Mouse (Mus musculus): ENCODE data around the gene Cramp1l.
A peak's percentile ranks its signal among the peaks of the same experiment; 100 is the strongest.

Gene Cramp1l

GRCm38 (mm10) chr17:25015655-25016291 is at the start of gene Cramp1l, which contains the start of gene Ift140:
TSS of gene Cramp1l (minus strand) at chr17:25015788.
TSS of gene Ift140 (plus strand) at chr17:25016085.
- peak; percentile 92 for DNase-seq (ENCODE audit: extremely low spot score, low read depth, low spot score)

- DNase-seq (ENCODE audit: extremely low spot score, low read depth, low spot score): no peak
Observed at GRCm38 (mm10) chr17:25065189-25065588, 49.6 kb upstream of the Cramp1l start.

DNA sequence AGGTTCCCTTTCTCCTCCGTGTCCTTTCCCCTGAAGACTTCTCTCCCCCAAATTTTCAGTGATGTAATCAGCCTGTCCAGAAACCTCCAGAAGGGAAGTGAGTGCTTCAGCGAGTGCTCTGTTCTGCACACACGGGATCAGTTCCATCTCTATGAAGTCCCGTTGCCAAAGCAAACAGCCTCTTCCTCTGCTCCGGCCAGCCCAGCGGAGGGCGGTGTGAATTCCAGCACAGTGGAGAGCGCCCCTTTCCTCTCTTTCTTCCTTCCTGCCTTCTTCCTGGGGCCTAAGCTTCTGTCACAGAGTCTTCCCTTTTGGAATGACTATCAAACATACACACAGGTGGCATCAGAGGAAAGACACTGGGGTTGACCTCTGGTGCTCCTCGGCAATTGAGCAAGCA is 48.8 kb upstream of the Cramp1l start:
- DNase-seq (ENCODE audit: extremely low spot score, low read depth, low spot score): no peak

DNA sequence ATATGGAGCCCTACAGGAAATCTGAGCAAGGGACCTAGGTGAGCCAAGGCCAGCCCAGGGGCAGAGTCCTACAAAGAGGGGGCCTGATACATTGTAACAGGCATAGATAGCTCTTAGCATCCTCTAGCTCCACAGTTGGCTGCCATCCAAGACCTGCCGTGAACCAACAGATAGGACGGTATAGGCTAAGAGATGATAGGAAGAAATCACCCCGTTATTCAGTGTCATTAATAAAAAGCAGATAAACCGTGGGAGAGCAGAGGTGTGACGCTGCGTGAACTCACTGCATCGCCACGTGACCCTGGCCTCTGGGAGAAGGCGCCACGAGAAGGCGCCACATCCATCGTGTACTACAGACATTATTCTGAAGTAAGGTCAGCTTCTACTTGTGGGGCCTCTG is 48.3 kb upstream of the Cramp1l start:
- DNase-seq (ENCODE audit: extremely low spot score, low read depth, low spot score): no peak

GRCm38 (mm10) chr17:25063261-25063660 is 47.7 kb upstream of the Cramp1l start:
- no peak for DNase-seq (ENCODE audit: extremely low spot score, low read depth, low spot score)

GRCm38 (mm10) chr17:25057041-25057440 is 41.5 kb upstream of the Cramp1l start:
- no peak for DNase-seq (ENCODE audit: extremely low spot score, low read depth, low spot score)

DNA sequence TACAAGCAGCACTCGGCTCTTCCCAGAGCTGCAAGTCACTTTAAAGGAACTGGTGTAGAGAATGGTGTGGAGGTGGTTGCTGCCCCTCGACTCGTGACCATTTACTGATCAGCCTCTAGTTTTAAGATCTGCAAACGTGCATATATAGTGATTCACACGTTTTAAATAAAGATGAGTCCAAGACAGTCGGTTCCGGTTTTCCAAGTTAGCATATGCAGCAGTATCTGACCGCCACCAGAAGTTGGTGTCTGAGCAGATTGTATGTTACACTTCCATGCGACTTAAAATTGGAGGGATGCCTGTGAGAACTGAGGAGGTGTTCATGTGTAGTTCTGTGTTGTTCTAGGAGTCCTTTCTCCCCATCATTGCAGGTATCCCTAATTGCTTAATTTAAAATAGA is 37.7 kb upstream of the Cramp1l start:
- no peak for DNase-seq (ENCODE audit: extremely low spot score, low read depth, low spot score)

DNA sequence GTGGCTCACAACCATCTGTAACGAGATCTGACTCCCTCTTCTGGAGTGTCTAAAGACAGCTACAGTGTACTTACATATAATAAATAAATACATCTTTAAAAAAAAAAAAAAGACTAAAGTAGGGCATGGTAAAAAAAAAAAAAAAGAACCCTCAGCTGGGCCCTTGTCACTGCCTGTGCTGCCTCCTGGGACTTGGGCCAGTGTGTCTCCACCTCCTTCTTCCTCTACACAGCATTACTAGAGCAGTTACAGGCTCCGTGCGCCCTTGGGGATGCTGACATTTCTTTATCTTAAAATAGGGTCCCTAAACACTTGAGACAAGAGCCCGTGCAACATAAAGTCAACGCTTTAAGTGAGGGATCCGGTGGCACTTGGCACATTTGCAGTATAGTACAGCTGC is 31.6 kb upstream of the Cramp1l start:
- no peak for DNase-seq (ENCODE audit: extremely low spot score, low read depth, low spot score)

- no peak for DNase-seq (ENCODE audit: extremely low spot score, low read depth, low spot score)
Observed at GRCm38 (mm10) chr17:25045281-25045680, 29.7 kb upstream of the Cramp1l start.

GRCm38 (mm10) chr17:25044879-25045278 is 29.3 kb upstream of the Cramp1l start:
- no peak for DNase-seq (ENCODE audit: extremely low spot score, low read depth, low spot score)

DNA sequence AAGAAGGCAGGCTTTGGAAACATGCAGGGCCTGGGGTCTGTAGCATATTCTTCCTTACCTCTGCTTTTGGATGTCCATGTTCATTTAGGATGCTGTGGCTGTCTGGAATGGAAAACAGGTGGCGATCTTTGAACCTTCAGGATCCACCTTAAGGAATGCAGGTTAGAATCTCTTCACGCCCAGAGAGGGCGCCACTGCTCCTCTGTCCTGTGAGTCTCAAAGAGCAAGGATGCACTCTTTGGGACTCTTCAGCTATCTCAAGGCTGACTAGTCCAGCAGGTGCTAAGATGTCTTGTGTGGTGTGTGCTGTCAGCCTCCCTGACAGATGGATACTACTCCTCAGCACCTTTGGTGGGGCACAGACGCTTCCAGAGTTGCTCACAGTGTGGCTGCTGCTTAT is 20.6 kb upstream of the Cramp1l start:
- no peak for DNase-seq (ENCODE audit: extremely low spot score, low read depth, low spot score)

- no peak for DNase-seq (ENCODE audit: extremely low spot score, low read depth, low spot score)
Observed at GRCm38 (mm10) chr17:25016292-25017132, 924 bp upstream of the Cramp1l start.

DNA sequence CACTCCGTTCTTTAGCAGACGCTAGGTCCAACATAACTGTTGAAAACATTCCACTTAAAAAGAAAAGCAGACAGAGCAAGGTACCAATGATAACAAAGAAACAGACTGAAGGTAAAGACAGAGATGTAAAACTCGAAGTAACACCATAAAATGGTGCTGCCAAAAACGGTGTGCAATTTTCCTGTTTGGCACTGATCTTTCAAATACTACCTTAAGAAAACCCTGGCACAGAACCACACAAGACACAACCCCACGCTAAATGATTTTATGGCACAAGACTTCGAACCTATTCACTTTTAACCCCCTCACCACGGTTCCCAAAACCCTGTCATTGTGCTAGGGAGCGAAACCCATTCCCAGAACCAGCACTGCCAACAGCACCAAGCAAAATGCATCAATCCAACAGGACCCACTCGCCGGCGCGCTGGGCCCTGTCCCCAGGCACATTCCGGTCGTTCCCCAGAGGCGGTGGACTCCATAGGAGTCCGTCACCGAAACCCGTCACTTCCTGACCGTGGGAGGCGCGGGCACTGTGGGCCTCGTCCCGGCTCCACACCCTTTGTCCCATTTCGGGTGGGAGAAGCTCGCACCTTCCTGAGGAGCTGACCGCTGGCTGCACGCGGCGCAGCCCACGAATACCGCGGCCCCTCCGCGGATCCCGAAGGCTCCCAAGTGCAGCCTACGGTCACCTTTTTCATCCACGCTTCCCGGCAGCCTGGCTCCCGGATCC is 582 bp downstream of the Cramp1l start:
- no peak for DNase-seq (ENCODE audit: extremely low spot score, low read depth, low spot score)

DNA sequence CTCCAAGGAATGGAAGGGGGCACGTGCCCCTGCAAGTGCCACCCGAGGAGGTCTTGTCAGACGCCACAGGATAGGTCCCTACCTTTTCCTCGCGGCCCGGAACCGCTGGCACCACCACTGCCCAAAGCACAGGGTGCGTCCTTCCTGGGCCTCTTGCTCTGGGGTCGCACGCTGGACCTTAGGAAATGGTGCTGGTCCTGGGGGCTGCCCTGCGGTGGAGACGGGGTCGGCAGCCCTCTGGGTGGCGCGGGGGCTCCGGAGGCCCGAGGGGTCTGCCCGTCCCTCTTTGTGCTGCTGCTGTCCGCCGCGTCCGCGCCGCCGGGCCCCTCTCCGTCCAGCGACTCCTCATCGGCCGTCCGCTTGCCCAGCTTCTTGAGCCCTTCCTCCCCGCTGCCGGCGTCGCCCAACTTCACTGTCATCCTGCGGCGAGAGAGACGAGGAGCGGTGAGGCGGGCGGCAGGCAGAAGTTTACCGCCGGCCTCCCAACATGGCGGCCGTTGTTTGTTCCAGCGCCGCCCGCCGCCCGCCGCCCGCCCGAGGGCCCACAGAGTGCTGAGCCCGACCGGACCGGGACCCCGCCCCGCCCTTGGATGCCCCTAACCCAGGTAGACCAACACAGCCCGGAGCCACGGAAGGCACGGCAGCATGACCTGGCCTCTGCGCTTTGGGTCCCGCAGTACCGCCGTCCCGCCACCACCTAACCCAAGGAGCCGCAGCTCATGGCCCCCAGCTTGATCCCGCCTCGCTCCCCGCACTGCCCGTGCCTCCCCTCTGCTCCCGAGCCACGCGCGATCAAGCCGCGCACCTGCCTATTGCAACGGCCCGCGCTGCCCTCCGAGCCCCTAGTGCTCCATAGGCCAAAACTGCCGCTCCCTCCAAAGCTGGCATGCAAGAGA is 1.7 kb downstream of the Cramp1l start:
- DNase-seq (ENCODE audit: extremely low spot score, low read depth, low spot score): no peak

- no peak for DNase-seq (ENCODE audit: extremely low spot score, low read depth, low spot score)
Observed at GRCm38 (mm10) chr17:25007480-25007879, 8.1 kb downstream of the Cramp1l start.

DNA sequence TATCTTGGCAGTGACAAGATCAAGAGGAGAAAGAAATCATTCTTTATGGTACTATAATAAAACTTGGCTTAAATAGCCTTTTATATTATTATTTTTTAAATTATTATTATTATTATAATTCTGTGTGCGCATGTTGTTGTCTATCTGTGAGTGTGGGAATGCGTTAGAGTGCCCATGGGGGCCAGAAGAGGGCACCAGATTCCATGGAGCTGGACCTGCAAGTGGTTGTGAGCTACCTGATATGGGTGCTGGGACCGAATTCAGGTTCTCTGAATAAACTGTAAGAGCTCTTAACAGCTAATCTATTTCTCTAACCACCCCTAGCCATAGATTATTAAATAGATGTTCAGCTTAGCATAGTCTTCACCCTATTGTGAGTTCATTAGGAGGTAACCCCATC is 10.5 kb downstream of the Cramp1l start:
- DNase-seq (ENCODE audit: extremely low spot score, low read depth, low spot score): no peak

GRCm38 (mm10) chr17:24994721-24995120 is 20.9 kb downstream of the Cramp1l start:
- DNase-seq (ENCODE audit: extremely low spot score, low read depth, low spot score): no peak

GRCm38 (mm10) chr17:24987221-24987620 is 28.4 kb downstream of the Cramp1l start:
- DNase-seq (ENCODE audit: extremely low spot score, low read depth, low spot score): no peak

GRCm38 (mm10) chr17:24960852-24961715 is 54.5 kb downstream of the Cramp1l start:
- peak; percentile 89 for DNase-seq (ENCODE audit: extremely low spot score, low read depth, low spot score)

Measured in hindlimb bud, embryonic 11.5 days (tissue).